Mouse (Mus musculus) gastrocnemius, postnatal 36 days (tissue): ENCODE results near the gene Trpc7. TPM values are rescaled to one million over a fixed set of nuclear protein-coding genes. Genes with fewer than 3 reads are reported as not detected.

Experiments used
- DNase-seq, 2 experiments: peaks; one replicate each; pipeline ENCODE4 v3.0.0; 2022
- intact Hi-C: fragments of 180-260 bp; cut with DNase I; formaldehyde crosslinking; loops from one replicate; pipeline ENCODE4 v1.15.1; 2025
- long read RNA-seq, 2 experiments: library from polyadenylated mRNA; stranded (forward); transcript quantifications; one replicate each; pipeline ENCODE4 v2.0.0; 2021
- total RNA-seq, 2 experiments: library from RNA; stranded (reverse); gene quantifications; 2 replicates each; pipeline ENCODE4 v1.2.3; 2021

The Trpc7 gene
- not detected for total RNA-seq
- long read RNA-seq, experiment 1: 0 reads
- long read RNA-seq, experiment 2: 0 reads

DNA sequence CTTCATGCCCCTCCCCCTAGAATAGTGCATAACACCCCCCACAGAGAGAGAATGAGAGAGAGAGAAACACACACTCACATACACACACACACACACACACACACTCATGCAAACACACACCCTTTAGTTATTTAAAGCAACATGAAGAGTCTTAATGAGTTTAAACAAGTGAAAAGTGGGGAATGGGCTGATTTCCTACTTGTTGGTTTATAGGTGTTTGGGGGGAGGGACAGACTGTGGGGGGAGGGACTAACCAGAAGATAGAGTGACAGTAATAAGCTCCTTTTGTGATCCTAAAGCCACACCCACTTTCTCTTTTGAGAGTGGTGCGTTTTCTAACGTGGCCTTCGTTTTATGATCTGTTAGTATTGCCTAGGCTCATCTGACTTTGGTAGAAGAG lies at the start of gene Trpc7:
Trpc7 (minus strand) TSS at position 101 of the 400 bp plus-strand sequence.
- DNase-seq: no peak
- intact Hi-C loops: no loop called here

DNA sequence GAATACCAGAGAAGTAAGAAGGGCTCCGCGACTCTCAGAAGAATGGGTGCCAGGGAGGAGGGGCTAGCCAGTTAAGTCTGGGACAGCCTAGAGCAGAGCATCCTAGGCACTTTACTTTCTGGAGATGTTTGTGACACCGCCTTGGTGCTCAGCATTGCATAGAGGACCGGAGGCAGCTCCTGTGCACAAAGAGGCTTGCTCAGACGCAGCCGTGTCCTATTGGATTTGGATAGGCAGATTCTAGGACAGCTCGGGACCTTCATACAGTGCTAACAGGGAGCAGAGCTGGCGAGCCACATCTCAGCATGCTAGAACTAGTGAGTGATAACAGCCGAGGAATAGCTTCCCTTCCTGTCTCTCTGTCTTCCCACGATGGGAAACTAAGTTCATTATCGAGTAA lies 43.5 kb upstream of the Trpc7 start:
- DNase-seq: no peak
- intact Hi-C loops: no loop called here

GRCm38 (mm10) chr13:56933832-56934510 lies 38.2 kb upstream of the Trpc7 start:
- intact Hi-C loops: no loop called here
- no peak for DNase-seq

- no peak for DNase-seq
- intact Hi-C loops: no loop called here
Measured at GRCm38 (mm10) chr13:56930421-56930820, 34.6 kb upstream of the Trpc7 start.

DNA sequence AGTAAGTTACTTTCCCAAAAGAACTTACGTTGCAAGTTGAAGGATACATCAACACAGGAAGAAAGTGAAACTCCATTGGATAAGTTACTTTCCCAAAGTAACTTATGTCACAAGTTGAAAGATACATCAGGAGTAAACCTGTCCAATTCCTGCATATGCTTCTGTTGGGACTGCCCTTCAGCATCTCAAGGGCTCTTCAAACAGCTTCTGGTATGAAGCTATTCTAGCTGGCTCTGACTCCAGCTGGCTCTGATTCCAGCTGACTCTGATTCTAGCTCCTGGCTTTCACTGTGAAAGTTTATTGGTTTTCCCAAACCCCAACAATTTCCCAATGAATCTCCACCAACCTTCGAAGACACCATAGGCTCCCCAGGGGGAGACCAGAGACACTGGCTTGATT lies 27.2 kb upstream of the Trpc7 start:
- intact Hi-C loops: no loop called here
- no peak for DNase-seq

GRCm38 (mm10) chr13:56921251-56921650 lies 25.5 kb upstream of the Trpc7 start:
- intact Hi-C loops: no loop called here
- no peak for DNase-seq

- intact Hi-C loops: no loop called here
- DNase-seq: no peak
Measured at GRCm38 (mm10) chr13:56914721-56915120, 18.9 kb upstream of the Trpc7 start.

- DNase-seq: no peak
- intact Hi-C loops: no loop called here
Measured at GRCm38 (mm10) chr13:56911093-56911492, 15.3 kb upstream of the Trpc7 start.

DNA sequence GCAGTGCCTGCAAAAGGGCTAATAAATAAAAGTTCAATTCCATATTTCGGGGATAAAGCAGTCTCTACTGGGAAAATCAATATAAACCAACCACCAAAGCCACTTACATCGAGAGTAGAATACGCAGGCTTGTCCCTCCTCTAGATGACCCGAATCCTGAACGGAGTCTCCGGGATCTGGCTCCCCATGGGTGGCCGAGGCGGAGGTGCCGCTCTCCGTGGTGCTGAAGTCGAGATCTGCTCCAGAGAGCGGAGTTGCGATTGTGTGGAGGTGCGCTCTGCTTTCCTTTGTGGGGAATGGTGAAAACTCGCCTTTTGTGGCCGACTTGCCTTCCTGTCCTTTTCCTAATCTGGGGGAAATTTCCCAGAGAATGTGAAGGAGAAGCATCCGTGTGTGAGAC lies 407 bp downstream of the Trpc7 start:
- intact Hi-C loops: no loop called here
- DNase-seq: peak in 1 of 2 experiments; percentile 20

DNA sequence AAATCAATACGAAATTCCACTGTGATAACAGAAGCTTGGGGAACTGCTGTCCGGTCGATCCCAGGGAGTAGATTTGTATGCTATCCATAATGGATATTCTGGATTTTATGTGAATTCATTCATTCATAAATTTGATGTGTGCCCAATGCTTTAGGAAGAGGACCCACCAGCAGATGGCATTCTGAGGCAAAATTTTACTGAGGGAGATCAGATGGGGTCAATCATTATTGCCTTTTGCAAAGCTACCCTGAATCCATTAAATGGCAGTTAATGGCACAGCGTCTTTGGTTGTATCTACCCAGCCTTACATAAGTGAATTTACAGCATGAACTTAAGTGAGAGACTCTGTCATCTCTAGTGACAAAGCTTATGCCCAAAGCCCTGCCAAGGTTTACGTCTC lies 1.2 kb downstream of the Trpc7 start:
- DNase-seq: no peak
- intact Hi-C loops: no loop called here

DNA sequence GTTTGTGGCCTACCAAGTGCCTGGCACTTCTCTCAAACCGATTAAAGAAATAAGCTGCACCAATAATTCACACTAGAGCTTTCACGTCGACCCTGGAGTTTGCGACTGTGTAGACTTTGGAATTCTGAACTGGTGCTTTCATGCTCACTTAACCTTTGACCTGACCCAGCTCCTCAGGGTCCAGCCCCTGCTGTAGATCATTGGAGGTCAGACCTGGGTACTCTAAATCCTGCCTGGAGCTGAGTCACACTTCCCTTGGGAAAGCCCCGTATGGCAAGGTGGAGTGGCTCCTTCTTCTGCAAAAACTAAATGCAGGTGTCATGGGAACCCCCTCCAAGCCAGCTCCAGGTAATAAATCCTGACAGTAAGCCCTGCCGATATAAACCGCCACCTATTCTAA lies 5.9 kb downstream of the Trpc7 start:
- no peak for DNase-seq
- intact Hi-C loops: no loop called here

GRCm38 (mm10) chr13:56882931-56883330 lies 12.9 kb downstream of the Trpc7 start:
- intact Hi-C loops: no loop called here
- no peak for DNase-seq

DNA sequence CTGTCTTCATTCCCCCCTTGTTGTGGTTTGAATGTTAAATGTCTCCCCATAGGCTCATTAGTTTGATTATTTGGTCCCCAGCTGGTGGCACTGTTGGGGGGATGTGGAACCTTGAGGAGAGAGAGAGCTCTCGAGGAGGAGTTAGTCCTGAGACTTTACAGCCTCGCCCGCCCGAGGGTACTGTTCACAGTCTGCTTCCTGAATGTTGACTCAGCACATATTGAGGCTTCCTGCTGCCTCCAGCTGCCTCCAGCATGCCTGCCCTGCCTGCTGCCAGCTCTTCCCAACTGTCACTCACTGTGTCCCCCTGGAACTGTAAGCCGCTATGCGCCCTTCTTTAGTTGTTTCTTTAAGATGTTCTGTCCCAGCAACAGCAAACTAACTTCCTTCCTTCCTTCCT lies 31.2 kb downstream of the Trpc7 start:
- intact Hi-C loops: no loop called here
- DNase-seq: no peak

- intact Hi-C loops: no loop called here
- no peak for DNase-seq
Measured at GRCm38 (mm10) chr13:56862011-56862410, 33.8 kb downstream of the Trpc7 start.

GRCm38 (mm10) chr13:56854506-56854905 lies 41.3 kb downstream of the Trpc7 start:
- DNase-seq: no peak
- intact Hi-C loops: no loop called here

DNA sequence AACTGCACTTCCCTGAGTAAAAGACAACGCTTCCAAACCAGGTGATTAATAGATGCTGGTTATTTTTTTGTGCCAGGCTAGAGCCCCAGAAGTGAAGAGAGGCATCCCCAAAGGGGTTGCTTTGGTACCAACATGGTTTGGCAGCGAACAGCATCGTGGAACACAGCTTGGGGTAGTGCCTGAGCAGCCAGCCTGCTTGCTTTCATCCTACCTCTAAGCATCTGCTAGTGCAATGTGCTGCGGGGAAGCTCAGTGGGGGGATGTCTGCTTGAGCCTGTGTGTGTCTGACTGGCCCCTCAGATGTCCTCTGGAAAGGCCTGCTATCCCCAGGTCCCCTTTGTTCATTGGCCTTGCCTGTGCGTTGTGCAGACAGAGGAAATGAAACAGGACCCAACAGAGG lies 42.4 kb downstream of the Trpc7 start:
- intact Hi-C loops: no loop called here

GRCm38 (mm10) chr13:56845866-56846265 lies 49.9 kb downstream of the Trpc7 start:
- DNase-seq: no peak
- intact Hi-C loops: no loop called here

More for the DNA sequence above, 42.4 kb downstream of the Trpc7 start:
- no peak for DNase-seq

- intact Hi-C loops: no loop called here
Measured at GRCm38 (mm10) chr13:56815471-56815870, 80.3 kb downstream of the Trpc7 start.

DNA sequence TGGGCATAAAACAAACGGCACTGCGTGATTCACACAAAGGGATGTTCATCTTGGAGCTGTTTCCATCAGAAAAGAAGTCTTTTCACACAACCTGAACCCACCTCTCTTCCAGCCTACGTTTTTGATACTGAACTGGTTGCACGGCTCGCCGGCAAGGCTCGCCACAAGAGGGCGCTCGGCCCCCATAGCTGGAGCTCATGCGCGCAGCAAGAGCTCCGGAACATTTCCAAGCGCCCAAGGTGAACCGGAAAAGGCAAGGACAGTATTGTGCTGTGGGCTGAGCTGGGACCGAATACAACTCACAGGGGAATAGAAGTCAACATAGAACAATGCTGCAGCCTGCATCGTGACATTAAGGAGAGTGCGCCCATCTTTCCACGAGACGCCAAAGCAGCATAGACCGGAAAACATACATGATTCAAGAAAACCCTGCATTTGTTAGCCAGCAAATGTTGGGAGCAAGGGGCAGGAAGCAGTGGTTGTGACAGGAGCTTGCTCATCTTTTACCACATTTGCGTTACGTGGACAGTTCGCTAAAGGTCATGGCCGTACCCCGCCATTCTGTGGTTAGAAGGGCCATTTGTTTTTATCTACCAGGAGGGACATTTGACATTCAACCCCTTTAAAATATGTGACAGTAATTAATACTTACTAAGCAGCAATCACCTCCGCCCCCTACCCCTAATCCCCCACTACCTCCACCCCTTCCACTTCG lies 88.9 kb downstream of the Trpc7 start:
- intact Hi-C loops: loop anchor here (2.0 kb wide), 1 partner anchor 454 kb away; no protein-coding TSS in a partner anchor
- DNase-seq: peak; percentile 70 to 79

More at GRCm38 (mm10) chr13:56815471-56815870, 80.3 kb downstream of the Trpc7 start:
- no peak for DNase-seq

- intact Hi-C loops: no loop called here
Measured at GRCm38 (mm10) chr13:56805131-56805530, 90.7 kb downstream of the Trpc7 start.

DNA sequence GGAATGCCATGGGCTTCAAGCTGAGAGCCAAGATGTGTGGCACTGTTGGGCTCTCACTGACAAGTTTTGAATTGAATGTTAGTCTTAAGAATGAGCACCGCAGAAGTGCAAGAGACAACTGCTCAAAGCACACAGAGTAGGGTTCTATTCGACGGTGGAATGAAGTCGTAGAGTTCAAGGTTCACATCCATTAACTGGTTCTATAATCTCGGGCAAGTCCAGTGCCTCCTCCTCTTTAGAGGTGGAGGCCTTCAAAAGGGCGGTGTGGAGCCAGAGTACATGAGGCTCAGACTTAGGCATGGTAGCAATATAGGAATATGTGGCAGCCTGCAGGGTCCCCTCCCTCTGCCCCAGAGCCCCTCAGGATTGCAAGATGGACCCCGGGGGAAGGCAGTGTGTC lies 98.3 kb downstream of the Trpc7 start:
- intact Hi-C loops: no loop called here
- no peak for DNase-seq

More at GRCm38 (mm10) chr13:56805131-56805530, 90.7 kb downstream of the Trpc7 start:
- no peak for DNase-seq

DNA sequence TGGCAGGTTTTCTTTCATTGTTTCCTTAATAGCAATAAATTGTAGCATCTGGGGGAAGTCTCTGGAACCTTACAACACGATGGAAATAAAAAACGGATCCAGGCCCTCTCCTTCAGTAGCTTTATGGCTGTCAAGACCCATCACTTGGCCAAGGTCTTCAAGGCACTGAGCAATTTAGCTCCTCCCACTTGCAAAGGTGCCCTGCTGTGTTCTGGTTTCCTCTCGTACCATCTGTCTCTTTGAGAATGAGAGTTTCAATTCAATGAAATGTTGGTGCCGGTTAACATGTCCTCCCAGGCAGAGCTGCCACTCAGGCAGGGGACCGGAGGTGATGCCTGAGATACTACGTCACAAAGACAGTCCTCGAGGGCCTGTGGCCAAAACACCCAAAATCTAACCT lies 100.3 kb downstream of the Trpc7 start:
- DNase-seq: no peak
- intact Hi-C loops: no loop called here
